Mouse (Mus musculus): ENCODE measurements at regions not wholly inside any gene's neighbourhood (a gene's known extent, or its start where the extent isn't known, plus 50 kb on each side); places are given as distances from the start of the nearest gene placed in this dataset.

DNA sequence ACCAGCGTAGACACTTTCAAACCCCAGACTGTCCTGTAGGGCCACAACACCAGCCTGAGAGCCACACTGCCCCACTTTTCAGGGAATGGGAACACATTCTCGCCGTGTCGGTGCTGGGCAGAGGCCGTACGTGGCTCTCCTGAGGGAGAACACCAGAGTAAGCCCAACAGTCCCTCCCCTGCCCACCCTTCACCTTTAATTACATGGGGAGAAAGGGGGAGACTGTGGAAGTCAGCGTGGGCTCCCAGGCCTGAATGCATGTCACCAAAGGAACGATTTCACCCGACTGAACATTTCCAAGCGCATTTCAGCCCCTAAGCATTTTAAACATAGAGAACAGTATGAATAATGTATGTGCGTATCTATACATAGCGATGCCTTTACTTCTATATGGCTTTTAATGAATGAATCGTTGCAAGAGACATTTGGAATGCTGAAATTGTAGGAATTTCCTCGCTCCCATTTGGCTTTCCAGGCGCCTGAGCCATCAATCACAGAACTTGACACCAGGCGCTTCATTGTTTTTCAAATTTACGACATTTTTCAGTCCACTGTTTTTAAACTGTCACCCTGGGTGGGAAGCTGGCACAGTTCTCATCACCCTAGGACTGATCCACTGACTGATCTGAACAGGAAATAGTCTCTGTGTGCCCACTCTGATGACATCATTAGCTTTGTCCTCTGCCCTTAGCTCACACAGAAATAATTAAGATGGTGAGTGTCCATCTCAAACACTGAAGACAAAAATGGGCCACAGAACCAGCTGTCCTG, 152.3 kb downstream of the Atp23 start:
- no peak for DNase-seq (ENCODE audit: low spot score)

DNA sequence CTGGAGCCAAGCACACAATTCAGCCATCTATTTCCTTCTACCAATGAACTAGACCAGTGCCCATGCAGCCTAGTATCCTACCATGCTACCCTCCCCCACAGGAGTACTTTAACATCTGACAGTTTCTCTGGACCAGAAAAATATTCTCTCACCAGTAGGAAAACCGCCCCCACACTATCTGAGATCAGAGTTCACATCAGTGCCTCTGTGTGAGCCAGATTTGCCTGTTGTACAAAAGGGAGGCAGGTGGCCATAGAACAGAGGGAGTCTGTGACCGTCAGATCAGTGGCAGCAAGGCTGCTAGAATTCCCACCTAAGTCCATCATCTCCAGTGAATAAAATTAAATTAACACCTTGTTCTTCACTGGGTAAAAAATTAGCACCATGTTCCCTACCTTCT, 166.5 kb downstream of the Atp23 start:
- no peak for DNase-seq (ENCODE audit: low spot score)

DNA sequence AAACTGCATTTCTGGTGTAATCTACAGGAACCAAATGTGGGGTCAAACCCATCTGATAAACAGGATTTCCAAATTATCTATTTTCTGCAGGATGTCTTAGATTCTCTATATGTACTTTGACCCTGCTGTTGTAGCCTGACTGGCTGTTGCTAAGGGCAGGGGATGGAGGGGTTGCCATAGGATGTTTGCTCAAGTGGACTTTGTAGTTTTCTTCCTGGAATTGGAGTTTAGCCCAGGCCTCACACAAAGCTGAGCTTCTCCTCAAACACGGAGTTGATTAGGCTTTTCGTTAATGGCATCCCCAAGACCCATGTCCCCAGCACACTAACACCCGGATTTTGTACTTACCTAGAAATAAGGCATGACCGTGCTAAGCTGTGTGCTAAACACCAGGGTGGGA, 173.3 kb downstream of the Atp23 start:
- no peak for DNase-seq (ENCODE audit: low spot score)

DNA sequence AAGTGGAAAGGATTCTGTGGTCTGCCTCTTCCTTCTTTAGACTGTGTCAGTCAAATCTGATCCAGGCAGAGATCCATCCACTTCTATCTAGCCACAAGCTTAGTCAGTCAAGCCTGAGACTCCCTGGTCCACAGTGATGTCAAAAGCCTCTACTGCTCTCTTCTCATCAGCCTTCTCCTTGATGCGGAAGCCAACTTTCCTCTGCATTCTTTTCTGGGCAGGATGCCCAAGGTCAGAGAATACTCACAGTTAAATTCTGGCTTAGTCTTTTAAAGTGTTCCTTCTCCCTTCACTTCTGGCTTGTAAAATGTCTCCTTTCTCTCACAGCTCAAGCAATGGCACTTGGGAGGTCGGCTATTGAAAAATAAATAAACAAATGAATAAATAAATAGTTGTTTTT, 183.2 kb downstream of the Atp23 start:
- no peak for DNase-seq (ENCODE audit: low spot score)

DNA sequence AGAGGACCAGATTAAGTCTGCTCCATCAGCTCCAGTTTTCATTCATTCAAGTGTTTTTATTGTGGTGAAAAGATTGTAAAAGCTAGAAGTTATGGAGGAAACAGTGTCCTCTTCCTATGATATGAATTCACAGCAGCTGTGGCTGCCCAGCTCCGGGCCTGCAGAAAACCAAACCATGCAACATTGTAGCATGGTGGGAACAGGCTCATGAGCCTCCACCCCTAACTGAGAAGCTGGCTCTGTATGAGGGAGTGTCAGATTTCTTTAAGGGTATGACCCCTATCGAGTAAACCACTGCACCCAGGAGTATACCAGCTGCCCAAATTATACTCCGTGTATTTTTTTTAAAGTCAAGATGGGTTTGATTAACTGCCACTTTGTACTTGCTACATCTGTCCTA, 189.4 kb downstream of the Atp23 start:
- no peak for DNase-seq (ENCODE audit: low spot score)

DNA sequence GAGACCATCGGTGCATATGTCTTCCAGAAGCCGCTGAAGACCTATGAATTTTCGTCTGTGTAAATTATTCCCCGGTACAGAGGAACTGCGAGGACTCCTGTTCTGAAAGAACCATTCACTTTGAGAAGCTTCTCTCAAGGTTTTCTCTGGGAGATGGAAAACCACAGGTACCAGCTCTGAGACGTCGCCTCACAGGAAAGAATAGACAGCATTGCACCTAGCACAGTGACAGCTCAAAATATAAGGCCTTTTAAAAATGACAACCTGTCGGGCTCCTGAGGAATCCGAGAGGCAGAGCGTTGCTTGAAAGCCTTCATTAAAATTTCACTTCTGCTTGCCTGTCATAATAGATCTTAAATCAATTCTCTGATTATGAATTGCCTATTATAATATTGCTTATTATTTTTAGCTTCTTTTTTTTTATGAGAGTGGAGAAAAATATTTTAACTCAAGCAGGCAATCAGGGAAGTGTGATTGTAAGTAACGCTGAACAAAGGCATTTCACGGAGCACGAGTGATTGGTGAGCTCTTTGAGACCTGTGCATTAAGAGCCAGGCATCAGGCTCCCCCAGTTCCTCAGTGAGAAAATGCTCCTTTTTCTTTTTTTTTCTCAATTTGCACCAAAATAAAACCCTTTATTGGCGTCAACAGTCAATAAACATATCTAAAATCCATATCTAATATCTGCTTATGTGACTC, 191.8 kb downstream of the Atp23 start:
- DNase-seq (ENCODE audit: low spot score) = no peak

DNA sequence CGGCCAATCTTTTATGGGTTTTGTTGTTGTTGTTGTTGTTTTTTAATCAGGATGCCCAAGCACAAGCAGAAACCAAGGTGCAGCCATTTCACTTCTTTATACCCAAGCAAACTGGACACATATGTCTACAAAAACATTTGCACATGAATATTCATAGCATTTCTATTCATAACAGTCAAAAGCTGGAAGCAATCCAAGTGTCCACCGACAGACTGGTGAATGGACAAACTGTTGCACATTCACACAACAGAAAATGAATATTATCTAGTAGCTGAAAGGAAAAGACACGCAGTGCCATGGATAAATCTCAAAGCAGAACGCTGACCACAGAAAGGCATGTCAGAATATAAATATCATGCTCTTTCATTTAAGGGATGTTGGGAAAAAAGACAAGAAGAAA, 192.4 kb downstream of the Atp23 start:
- no peak for DNase-seq (ENCODE audit: low spot score)

DNA sequence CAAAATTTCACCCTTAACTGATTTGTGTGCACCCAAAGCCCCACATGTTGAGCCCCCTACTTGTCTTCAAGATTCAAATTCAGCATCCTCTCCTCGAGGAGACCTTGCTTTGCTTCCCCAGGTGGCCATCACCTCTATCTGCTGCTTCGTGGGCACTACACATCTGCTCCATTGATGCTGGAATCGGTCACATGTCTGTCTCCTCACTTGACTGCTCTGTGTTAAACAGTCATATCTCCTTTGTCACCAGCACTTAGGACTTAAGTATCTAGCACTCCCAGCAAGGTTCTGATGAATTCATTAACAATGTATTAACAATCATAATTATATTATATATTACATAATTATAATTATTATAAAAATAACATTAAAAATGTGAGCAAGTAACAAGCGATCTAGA, 192.9 kb downstream of the Atp23 start:
- no peak for DNase-seq (ENCODE audit: low spot score)

DNA sequence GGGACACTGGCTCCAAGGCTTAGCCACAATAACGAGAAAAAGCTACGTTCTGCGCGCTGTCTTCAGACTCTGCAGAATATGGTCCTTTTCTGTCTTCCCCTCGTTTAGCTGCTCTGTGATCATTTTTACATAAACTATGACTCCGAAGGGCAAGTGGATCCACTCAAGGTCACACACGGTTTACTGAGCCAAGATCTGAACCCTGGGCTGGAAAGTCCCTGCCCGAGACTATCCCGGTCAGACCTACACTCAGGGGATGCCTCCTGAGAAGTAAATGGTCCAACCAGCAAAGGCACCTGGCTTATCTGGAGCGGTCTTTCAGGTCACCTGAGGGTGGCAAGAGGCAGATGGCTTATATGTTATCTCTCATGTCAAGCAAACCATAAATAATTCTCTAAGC, 204.1 kb downstream of the Atp23 start:
- no peak for DNase-seq (ENCODE audit: low spot score)

DNA sequence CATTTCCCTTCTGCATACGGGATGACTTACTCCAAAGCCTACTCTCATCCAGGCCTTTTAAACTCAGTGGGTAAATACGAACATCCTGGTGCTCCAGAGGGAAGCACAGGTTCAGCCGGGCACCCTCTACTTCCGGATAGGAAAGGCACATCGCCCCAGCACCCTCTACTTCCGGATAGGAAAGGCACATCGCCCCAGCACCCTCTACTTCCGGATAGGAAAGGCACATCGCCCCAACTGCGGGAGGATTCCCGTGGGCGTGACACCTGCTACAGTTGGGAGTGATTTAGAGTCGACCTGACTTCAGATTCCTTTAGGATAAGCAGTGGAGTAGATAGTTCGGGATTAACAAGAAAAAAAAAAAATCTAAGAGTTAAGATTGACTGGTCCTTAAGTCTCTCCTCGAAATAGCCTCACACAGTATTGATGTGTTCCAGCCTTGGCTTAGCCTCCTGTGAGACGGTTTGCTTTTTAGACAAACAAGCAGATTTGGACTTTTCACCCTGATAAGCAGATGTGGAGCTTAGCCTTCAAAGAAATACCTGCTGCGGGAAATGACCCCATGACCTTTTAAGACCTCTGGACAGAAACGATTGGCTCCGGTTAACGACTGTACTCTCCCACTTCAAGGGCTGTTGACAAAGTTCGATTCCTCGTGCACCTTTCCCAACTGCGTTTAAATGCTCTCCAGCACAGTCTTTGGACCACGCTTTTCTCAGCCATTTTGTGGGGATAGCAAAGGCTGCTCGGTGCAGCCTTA, 210.1 kb downstream of the Atp23 start:
- no peak for DNase-seq (ENCODE audit: low spot score)

DNA sequence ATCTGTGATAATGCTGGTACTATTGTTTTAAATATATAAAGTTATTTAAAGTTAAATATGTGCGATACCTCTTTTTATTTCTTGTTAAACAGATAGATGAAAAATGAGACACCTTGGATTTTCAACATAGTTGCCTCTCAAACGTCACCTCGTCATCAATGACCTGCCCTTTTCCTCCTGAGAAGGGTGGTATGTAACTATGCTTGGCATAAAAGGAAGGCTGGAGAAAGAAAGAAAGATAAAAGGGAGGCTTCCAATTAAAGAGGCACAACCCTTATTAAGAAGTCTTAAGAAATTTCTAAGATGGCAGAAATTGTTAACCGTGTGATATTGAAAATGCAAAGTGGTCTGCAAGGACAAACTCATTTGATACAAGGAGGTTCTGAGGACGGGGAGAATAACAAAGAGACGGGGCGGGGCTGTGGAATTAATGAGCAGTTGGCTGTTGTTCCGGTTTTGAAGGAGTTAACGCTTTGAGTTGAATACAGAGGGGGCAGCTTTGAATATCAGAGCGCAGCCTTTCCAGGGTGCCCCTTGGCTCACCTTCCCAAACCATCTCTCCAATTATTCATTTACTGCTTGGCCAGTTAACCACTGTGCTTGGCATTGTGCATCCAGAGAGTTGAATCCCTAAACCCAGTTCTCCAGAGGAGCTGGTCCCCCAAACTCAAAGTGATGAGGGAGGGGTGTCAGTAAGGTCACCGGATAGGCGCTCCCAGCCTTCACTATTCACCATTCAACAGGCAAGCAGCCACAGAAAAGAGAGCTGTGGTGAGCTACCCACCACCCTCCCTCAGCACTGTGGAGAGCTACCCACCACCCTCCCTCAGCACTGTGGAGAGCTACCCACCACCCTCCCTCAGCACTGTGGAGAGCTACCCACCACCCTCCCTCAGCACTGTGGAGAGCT, 220.6 kb downstream of the Atp23 start:
- DNase-seq (ENCODE audit: low spot score) = no peak

DNA sequence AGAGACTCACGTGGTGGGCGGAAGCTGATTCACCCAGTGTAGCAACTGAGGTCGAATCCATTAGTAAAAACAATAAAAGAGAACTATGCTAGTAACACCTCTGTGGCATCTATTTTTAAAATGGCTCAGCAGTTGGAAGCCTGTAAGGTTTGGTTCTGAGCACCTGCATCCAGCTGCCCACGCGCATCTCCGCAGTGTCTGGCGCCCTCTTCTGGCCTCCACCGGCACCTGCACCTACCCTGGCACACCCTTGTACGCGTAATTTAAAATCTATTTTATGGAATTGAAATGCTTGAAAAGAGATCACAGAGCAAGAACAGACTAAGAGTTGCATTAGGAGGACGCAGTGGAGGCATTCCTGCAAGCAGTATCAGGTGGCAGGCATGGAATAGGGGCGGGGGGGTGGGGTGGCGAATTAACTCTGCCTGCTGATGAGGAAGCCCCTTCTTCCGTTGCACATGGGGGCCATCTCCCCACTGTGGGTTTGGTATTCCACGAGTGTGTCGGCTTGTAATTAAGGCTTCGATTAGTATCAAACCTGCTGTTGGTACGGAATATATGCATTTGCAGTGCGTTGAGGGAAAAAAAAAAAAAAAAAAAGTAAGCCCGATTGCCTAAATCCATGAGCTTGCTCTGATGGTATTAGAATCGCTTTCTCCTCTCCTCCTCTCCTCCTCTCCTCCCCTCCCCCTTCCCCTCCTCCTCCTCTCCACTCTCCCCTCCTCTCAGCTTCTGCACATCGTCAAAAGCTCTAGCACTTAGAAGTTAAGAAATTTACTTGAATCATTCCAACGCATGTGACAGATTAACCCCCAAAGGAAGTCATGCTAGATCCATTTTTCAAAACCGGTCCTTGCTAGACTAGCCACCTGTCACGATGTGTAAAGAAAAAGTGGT, 221.7 kb downstream of the Atp23 start:
- no peak for DNase-seq (ENCODE audit: low spot score)

DNA sequence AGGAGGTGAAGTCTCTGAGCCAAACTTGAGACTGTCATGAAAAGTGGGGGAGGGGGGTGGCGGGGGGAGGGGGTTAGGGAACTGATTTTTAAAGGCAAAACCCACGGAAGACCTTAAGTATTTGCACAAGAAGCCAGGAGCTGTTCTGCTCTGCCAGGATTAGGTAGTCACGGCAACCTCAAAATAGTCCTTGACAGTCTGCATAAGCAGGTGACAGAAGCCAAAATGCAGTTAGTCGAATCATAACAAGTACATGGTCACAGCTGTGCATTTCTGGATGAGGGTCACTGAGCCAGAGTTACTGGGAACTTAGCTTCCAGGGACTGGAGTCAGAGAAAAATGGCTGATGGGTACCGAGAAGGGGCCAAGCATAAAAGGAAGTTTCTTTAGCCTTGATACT, 227.7 kb downstream of the Atp23 start:
- DNase-seq (ENCODE audit: low spot score) = no peak

DNA sequence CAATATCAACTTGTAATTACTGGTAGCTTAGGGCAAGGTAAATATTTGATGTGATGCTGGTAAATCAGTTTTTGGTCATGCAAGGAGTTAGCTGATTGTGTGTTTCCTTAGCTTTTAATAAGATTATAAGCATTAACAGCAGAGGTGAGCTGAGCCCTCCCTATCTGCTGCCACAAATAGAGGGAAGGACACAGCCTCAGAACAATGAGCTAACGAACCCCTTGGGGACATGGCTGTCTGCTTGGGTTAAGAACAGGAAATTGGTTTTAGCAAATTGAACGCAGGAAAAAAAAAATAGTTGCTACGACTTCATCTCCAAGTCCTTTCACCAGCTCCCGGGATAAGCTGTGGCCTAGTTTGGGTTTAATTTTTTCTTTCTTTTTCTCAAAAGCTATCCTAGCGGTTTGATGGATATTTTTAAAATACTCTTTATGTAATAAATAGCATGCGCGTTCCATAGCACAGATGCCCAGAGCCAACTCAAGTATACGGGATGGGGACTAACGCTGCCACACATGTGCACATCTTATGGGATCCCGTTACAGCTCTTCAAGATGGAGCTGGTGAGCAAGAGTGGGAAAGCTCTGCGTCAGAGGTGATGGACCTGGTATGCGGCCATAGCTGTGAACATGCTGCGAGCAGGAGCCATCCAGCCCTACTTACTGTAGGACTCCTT, 236.6 kb downstream of the Atp23 start:
- DNase-seq (ENCODE audit: low spot score) = no peak

DNA sequence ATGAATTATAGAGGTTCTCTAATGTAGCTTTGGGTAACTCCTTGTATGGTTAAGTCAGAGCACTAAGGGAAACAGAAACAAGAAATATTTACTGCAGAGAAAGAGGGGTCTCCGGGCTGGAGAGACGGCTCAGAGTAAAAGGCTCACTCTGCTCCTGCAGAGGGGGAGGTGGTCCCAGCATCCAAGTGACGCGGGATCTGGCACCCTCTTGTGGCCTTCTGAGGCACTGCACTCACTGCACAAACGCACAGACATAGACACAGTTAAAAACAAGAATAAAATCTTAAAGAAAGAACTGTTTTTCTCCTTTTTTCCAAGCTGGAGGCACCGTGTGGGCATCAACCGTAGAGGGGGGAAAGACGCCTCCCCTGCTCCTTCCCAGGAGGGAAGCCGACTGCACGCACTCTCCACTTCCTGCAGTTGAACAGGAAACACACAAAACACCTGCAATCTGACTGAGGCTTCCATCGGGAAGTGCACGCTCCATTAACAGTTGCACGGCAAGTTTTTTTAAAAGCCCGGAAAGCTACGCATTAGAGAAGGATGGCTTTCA, 237.6 kb downstream of the Atp23 start:
- DNase-seq (ENCODE audit: low spot score) = no peak

DNA sequence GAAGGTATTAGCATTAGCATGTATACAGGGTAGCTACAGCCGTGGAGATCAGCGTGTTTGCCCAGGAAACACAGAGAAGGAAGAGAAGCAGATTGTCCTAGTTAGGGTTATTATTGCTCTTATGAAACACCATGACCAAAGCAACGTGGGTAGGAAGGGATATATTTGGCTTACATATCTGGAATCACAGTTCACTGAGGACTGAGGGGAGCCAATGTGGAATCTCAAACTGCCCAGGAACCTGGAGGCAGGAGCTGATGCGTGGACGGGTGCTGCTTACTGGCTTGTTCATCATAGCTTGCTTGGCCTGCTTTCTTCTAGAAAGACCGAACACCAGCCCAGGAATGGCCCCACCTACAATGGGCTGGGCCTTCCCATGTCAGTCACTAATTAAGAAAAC, 238.4 kb downstream of the Atp23 start:
- no peak for DNase-seq (ENCODE audit: low spot score)

DNA sequence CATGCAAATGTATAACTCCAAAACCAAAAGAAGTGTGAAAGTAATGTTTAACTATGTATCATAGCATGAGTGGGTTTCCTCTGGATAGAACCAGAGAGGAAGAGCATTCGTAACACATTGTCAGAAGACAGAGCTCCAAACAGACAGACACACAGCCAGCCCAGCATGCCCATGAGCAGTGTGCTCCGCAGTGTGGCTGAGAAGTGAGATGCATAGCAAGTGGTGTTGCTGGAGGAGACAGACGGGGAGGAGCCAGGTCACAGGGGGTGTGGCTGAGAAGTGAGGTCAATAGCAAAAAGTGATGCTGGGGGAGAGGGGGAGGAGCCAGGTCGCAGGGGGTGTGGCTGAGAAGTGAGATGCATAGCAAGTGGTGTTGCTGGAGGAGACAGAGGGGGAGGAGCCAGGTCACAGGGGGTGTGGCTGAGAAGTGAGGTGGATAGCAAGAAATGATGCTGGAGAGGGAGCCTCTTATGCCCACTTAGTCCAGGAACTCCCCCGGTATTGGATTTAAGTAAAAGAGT, 240.0 kb downstream of the Atp23 start:
- DNase-seq (ENCODE audit: low spot score) = no peak

DNA sequence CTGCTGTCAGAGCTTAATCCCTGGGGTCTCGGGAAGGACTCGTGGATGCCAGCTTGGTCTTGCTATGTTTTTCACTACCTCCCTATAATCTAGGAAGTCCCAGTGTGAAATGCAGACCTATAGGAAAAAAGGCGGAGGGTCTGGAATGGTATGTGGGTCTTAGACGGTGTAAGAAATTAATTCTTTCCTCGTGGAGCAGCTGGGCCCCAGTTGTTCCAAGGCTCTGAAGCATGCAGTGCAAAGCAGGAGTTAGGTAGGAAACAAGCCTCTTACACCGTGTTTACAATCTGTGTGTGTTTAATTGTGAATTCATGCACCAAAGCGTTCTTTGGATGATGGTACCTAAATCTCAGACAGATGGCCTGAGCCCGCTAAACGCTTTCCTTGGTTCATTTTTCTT, 241.1 kb downstream of the Atp23 start:
- DNase-seq (ENCODE audit: low spot score) = no peak

DNA sequence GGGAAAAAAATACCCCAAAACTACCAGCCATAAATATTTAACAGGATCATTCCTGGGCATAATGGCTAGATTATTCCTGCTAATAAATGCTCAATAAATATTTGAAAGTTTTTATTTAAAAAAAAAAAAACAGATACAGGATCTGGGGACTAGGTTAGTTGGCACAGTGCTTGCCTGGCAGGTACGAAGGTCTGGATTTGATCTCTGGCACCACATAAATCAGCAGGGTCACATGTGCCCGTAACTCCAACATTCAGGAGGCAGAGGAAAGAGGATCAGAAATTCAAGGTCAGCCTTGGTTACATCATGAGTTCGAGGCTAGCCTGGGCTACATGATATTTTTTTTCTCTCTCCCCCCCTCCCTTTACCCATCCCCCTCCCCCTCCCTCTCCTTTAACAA, 248.5 kb downstream of the Atp23 start:
- DNase-seq (ENCODE audit: low spot score) = no peak

DNA sequence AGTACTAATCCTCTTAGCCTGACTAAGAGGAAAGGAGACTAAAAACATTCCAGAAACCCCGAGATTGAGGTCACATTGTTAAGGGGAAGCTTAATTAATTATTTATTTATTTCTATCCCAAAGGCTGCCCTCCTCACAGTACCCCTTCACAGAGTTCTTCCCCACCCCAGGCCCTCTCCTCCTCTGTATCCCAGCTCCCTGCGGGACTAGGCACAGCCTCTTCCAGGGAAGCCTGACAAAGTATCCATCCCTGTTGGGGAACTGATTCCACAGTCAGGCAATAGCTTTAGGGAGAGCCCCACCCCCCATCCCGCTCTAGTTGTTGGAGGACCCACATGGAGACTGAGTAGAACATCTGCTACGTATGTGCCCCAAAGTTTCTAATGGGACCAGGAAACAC, 254.6 kb downstream of the Atp23 start:
- DNase-seq (ENCODE audit: low spot score) = no peak
